Mouse (Mus musculus) macrophage (primary cell): Measurements from ENCODE around the gene Ncln. TPM values are rescaled to one million over a fixed set of nuclear protein-coding genes. Genes with fewer than 3 reads are reported as not detected.
A peak's percentile ranks its signal among the peaks of the same experiment; 100 is the strongest.

Experiments used
- H3K27ac ChIP-seq: fragments of 350-480 bp; formaldehyde crosslinking; 2 replicates; pipeline ENCODE4 v1.9.0; 2021
- H3K36me3 ChIP-seq: fragments of 350-480 bp; formaldehyde crosslinking; 2 replicates; pipeline ENCODE4 v1.9.0; 2021; ENCODE audit errors: inconsistent target
- H3K4me3 ChIP-seq: fragments of 350-480 bp; formaldehyde crosslinking; 2 replicates; pipeline ENCODE4 v1.9.0; 2021; ENCODE audit errors: inconsistent target
- H3K79me2 ChIP-seq: fragments of 350-480 bp; formaldehyde crosslinking; 2 replicates; pipeline ENCODE4 v1.9.0; 2021; ENCODE audit errors: inconsistent target
- WGBS: methylation state at CpG from one replicate; pipeline ENCODE4 v1.1.7; 2026; ENCODE audit warnings: inconsistent platforms; ENCODE audit not compliant: missing documents; 5-methylcytosine and 5-hydroxymethylcytosine counted together
- polyA plus RNA-seq: library from polyadenylated mRNA; stranded (reverse); fragments of 250-400 nt; gene quantifications from 3 replicates; pipeline ENCODE4 v1.2.4, GENCODE M21; 2018; ENCODE audit warnings: inconsistent platforms

The Ncln gene
- polyA plus RNA-seq, 1 experiment from 2014 or later: 77.1 TPM

- no CpG with 5 or more reads among the region's 3 CpGs for WGBS
- no peak within 1 kb of the TSS for H3K27ac ChIP-seq
These were observed 3.8 kb upstream of the Ncln start, which contains the start of gene S1pr4 for GRCm38 (mm10) chr10:81500032-81500431. S1pr4 (minus strand) TSS chr10:81500132.

GRCm38 (mm10) chr10:81499250-81499901 lies 3.2 kb upstream of the Ncln start:
- H3K4me3 ChIP-seq: no peak overlapping the region
- 19% methylated on average over 23 of the region's 23 CpGs for WGBS
- H3K79me2 ChIP-seq: peaks cover 15% of the 10 kb centered on the region
- H3K36me3 ChIP-seq: no peaks in the 10 kb centered on the region
- H3K27ac ChIP-seq: no peak overlapping the region

More at GRCm38 (mm10) chr10:81500032-81500431, 3.8 kb upstream of the Ncln start, which contains the start of gene S1pr4:
- Histone ChIP-seq H3K36me3 (peaks cover 2% of the 10 kb centered on the region; the same call in 1 of the 2 replicates), H3K79me2 (peaks cover 9% of the 10 kb centered on the region), H3K4me3 (no peak within 1 kb of the TSS)

- WGBS: 28% methylated on average over 35 of the region's 38 CpGs
- H3K36me3 ChIP-seq: no peaks in the 10 kb centered on the region
- peaks cover 23% of the 10 kb centered on the region for H3K79me2 ChIP-seq
- H3K4me3 ChIP-seq: peak overlapping the region; percentile 0; the same call in 1 of the 2 replicates
- 0 out of 2 replicates have a peak overlapping the region, but pooled peaks have one; percentile 12 for H3K27ac ChIP-seq
These were observed 2.4 kb upstream of the Ncln start for GRCm38 (mm10) chr10:81498316-81499249.

- H3K36me3 ChIP-seq: peaks cover 6% of the 10 kb centered on the region; the same call in 1 of the 2 replicates
- peak overlapping the region; percentile 79 for H3K27ac ChIP-seq
- WGBS: 7% methylated on average over 17 of the region's 17 CpGs
- H3K79me2 ChIP-seq: peaks cover 32% of the 10 kb centered on the region
- H3K4me3 ChIP-seq: peak overlapping the region; percentile 52
These were observed 1.4 kb upstream of the Ncln start for GRCm38 (mm10) chr10:81497401-81498270.

- Histone ChIP-seq H3K4me3 (peak overlapping the region; percentile 52), H3K27ac (peak overlapping the region; percentile 79), H3K36me3 (peaks cover 13% of the 10 kb centered on the region), H3K79me2 (peaks cover 32% of the 10 kb centered on the region)
- WGBS: 0% methylated on average over 4 of the region's 4 CpGs
These were observed 777 bp upstream of the Ncln start for GRCm38 (mm10) chr10:81496969-81497368.

- Histone ChIP-seq H3K4me3 (peak overlapping the region; percentile 85), H3K79me2 (peaks cover 32% of the 10 kb centered on the region), H3K27ac (peak overlapping the region; percentile 36), H3K36me3 (peaks cover 25% of the 10 kb centered on the region)
- 3% methylated on average over 39 of the region's 41 CpGs for WGBS
These were observed 452 bp downstream of the Ncln start for GRCm38 (mm10) chr10:81495616-81496263.

- H3K4me3 ChIP-seq: peak overlapping the region; percentile 85
- peak overlapping the region; percentile 36 for H3K27ac ChIP-seq
- peaks cover 32% of the 10 kb centered on the region for H3K79me2 ChIP-seq
- 47% methylated on average over 6 of the region's 6 CpGs for WGBS
- H3K36me3 ChIP-seq: peaks cover 31% of the 10 kb centered on the region
These were observed 1.0 kb downstream of the Ncln start for GRCm38 (mm10) chr10:81495151-81495550.

GRCm38 (mm10) chr10:81494260-81495041 lies 1.7 kb downstream of the Ncln start:
- Histone ChIP-seq H3K36me3 (peaks cover 38% of the 10 kb centered on the region), H3K27ac (no peak overlapping the region), H3K4me3 (peak overlapping the region; percentile 85; the same call in 1 of the 2 replicates), H3K79me2 (peaks cover 32% of the 10 kb centered on the region)
- WGBS: 51% methylated on average over 11 of the region's 11 CpGs

- Histone ChIP-seq H3K79me2 (peaks cover 32% of the 10 kb centered on the region), H3K4me3 (no peak overlapping the region), H3K36me3 (peaks cover 46% of the 10 kb centered on the region), H3K27ac (no peak overlapping the region)
- 76% methylated on average over 8 of the region's 8 CpGs for WGBS
These were observed 2.5 kb downstream of the Ncln start for GRCm38 (mm10) chr10:81493601-81494220.

GRCm38 (mm10) chr10:81492606-81493240 lies 3.5 kb downstream of the Ncln start:
- WGBS: 95% methylated on average over 11 of the region's 11 CpGs
- peaks cover 55% of the 10 kb centered on the region for H3K36me3 ChIP-seq

GRCm38 (mm10) chr10:81491018-81491417 lies 5.2 kb downstream of the Ncln start:
- Histone ChIP-seq H3K36me3 (peaks cover 67% of the 10 kb centered on the region), H3K4me3 (no peak overlapping the region), H3K79me2 (peaks cover 32% of the 10 kb centered on the region), H3K27ac (no peak overlapping the region)
- 96% methylated on average over 9 of the region's 9 CpGs for WGBS

More at GRCm38 (mm10) chr10:81492606-81493240, 3.5 kb downstream of the Ncln start:
- H3K27ac ChIP-seq: no peak overlapping the region
- no peak overlapping the region for H3K4me3 ChIP-seq
- H3K79me2 ChIP-seq: peaks cover 32% of the 10 kb centered on the region

GRCm38 (mm10) chr10:81489941-81490340 lies 6.3 kb downstream of the Ncln start:
- WGBS: 92% methylated on average over 14 of the region's 14 CpGs
- no peak overlapping the region for H3K4me3 ChIP-seq

More at GRCm38 (mm10) chr10:81489941-81490340, 6.3 kb downstream of the Ncln start:
- Histone ChIP-seq H3K36me3 (peaks cover 67% of the 10 kb centered on the region), H3K79me2 (peaks cover 22% of the 10 kb centered on the region), H3K27ac (no peak overlapping the region)
